Mouse (Mus musculus): Measurements from ENCODE around the gene Map3k6.

GRCm38 (mm10) chr4:133197801-133198286, 42.8 kb upstream of the Map3k6 start:
- TF ChIP-seq CTCF (IDR thresholded peaks at IDR 0.05; ENCODE audit: extremely low read depth, insufficient read depth, insufficient read length, insufficient replicate concordance), result no peak
- TF ChIP-seq POLR2A (IDR thresholded peaks at IDR 0.05; ENCODE audit: low read depth, low read length), result no peak

All from spleen, adult 2 months (tissue).